In the genomic region with DNA sequence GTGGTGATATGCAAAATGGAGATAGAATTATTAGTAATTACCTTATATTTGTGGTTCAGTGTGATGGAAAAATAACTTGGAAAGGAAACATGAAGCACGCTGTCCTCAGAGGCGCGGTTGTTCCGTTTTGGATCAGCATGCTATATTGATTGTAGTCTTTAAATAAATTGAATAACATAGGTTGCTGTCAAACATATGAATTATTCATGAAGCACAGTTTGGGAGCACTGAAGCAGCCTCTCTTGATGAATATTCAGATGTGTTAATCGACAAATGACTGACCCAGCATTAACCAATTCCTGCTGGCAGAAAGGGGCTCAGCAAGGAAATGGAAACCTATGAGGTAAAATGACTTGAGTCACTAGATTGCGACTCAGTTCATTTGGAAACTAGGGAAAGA, we compare ENCODE assay signal across 44 mouse cellular contexts. TPM values are rescaled to one million over a fixed set of nuclear protein-coding genes. Genes with fewer than 3 reads are reported as not detected.
DNase-seq lines count a peak whose midpoint lies in the region; ATAC-seq and TF ChIP-seq lines count a peak whose summit lies in the region.
"Had no signal": no experiment of that assay in that cellular context is flagged by ENCODE, and none has a peak within 500 bp of the region (broad histone marks: within the 10 kb centered on the region; RNA-seq: fewer than 3 reads in every experiment).

No protein-coding gene starts in this region.

- H3K4me1 ChIP-seq in embryonic facial prominence, embryonic 14.5 days (ENCODE audit: control insufficient read depth, insufficient read depth, low read length), result no peaks in the 10 kb centered on the region
- no peaks in the 10 kb centered on the region for H3K4me1 ChIP-seq in embryonic facial prominence, embryonic 10.5 days
- H3K4me1 ChIP-seq in midbrain, embryonic 13.5 days (replicated peaks), result peaks cover 6% of the 10 kb centered on the region
- no peaks in the 10 kb centered on the region for H3K4me1 ChIP-seq in midbrain, embryonic 11.5 days (ENCODE audit: control insufficient read depth, insufficient read depth, low read length)
- peaks cover 4% of the 10 kb centered on the region for H3K4me1 ChIP-seq in forebrain, embryonic 13.5 days
- H3K4me1 ChIP-seq in midbrain, postnatal 0 days (ENCODE audit: insufficient read depth, low read length), result no peaks in the 10 kb centered on the region
- H3K4me1 ChIP-seq: hindbrain, embryonic 15.5 days; intestine, embryonic 15.5 days; limb, embryonic 13.5 days; lung, embryonic 15.5 days had no signal

- no peak for ATAC-seq in embryonic facial prominence, embryonic 14.5 days (ENCODE audit: low read depth)
- 0 out of 2 replicates have a peak, but pooled peaks have one; percentile 40 for ATAC-seq in midbrain, embryonic 13.5 days
- ATAC-seq in midbrain, embryonic 11.5 days (ENCODE audit: low FRiP score), result no peak
- ATAC-seq in forebrain, embryonic 13.5 days, result peak; percentile 82
- ATAC-seq in midbrain, postnatal 0 days (ENCODE audit: low FRiP score), result no peak
- ATAC-seq: activated CD4-positive, CD25-positive, alpha-beta regulatory T cell, adult 4 months; intestine, embryonic 15.5 days had no signal

- peak; percentile 5 for DNase-seq in embryonic facial prominence, embryonic 14.5 days (ENCODE audit: low spot score)
- DNase-seq in embryonic facial prominence, embryonic 10.5 days (ENCODE audit: low spot score), result no peak
- no peak for DNase-seq in midbrain, embryonic 11.5 days (ENCODE audit: low spot score, missing footprints)
- DNase-seq in midbrain, postnatal 0 days (ENCODE audit: low spot score), result peak; percentile 9
- no peak for DNase-seq in left cerebral cortex, adult 8-10 months (ENCODE audit: low spot score in 2 of 2)
- DNase-seq: adrenal gland, adult 8-10 months; cerebellum, adult 8-10 months; cerebellum, postnatal 25 days; heart, postnatal 14 days; kidney, adult 2 months; kidney, postnatal 36 days; lung, postnatal 36 days; retina, postnatal 1 day; right cerebral cortex, postnatal 14 days; thymus, postnatal 14 days had no signal

- H3K27me3 ChIP-seq in embryonic facial prominence, embryonic 14.5 days (replicated peaks; ENCODE audit: control insufficient read depth, insufficient read depth, low read length), result no peaks in the 10 kb centered on the region
- H3K27me3 ChIP-seq in embryonic facial prominence, embryonic 10.5 days (replicated peaks; ENCODE audit: low read depth, poor library complexity, severe bottlenecking), result no peaks in the 10 kb centered on the region
- no peaks in the 10 kb centered on the region for H3K27me3 ChIP-seq in midbrain, embryonic 13.5 days
- no peaks in the 10 kb centered on the region for H3K27me3 ChIP-seq in midbrain, embryonic 11.5 days (ENCODE audit: control insufficient read depth, insufficient read depth, low read length)
- H3K27me3 ChIP-seq in forebrain, embryonic 13.5 days, result no peaks in the 10 kb centered on the region
- H3K27me3 ChIP-seq in midbrain, postnatal 0 days (ENCODE audit: insufficient read depth, low read length), result no peaks in the 10 kb centered on the region
- H3K27me3 ChIP-seq: CH12.LX; hindbrain, embryonic 15.5 days; intestine, embryonic 15.5 days; limb, embryonic 13.5 days; lung, embryonic 15.5 days had no signal

- no peak overlapping the region for H3K9ac ChIP-seq in embryonic facial prominence, embryonic 14.5 days (ENCODE audit: low read depth, low read length)
- H3K9ac ChIP-seq in midbrain, embryonic 13.5 days (replicated peaks), result no peak overlapping the region
- H3K9ac ChIP-seq in midbrain, embryonic 11.5 days (ENCODE audit: low read length), result no peak overlapping the region
- H3K9ac ChIP-seq in forebrain, embryonic 13.5 days, result no peak overlapping the region
- H3K9ac ChIP-seq in midbrain, postnatal 0 days (replicated peaks; ENCODE audit: low read length, poor library complexity, severe bottlenecking), result no peak overlapping the region
- H3K9ac ChIP-seq: hindbrain, embryonic 15.5 days; intestine, embryonic 15.5 days; limb, embryonic 13.5 days; lung, embryonic 15.5 days had no signal

- no peak overlapping the region for H3K27ac ChIP-seq in embryonic facial prominence, embryonic 14.5 days (replicated peaks; ENCODE audit: low read depth, low read length)
- H3K27ac ChIP-seq in embryonic facial prominence, embryonic 10.5 days (replicated peaks), result no peak overlapping the region
- no peak overlapping the region for H3K27ac ChIP-seq in midbrain, embryonic 13.5 days
- no peak overlapping the region for H3K27ac ChIP-seq in midbrain, embryonic 11.5 days (ENCODE audit: low read depth, low read length)
- no peak overlapping the region for H3K27ac ChIP-seq in forebrain, embryonic 13.5 days
- no peak overlapping the region for H3K27ac ChIP-seq in midbrain, postnatal 0 days (ENCODE audit: low read depth, low read length)
- H3K27ac ChIP-seq: hindbrain, embryonic 15.5 days; intestine, embryonic 15.5 days; layer of hippocampus, adult 2 months; left cerebral cortex, adult 2 months; limb, embryonic 13.5 days; lung, embryonic 15.5 days had no signal

- no peak overlapping the region for H3K4me3 ChIP-seq in embryonic facial prominence, embryonic 14.5 days (ENCODE audit: low read depth, low read length)
- no peak overlapping the region for H3K4me3 ChIP-seq in embryonic facial prominence, embryonic 10.5 days
- no peak overlapping the region for H3K4me3 ChIP-seq in midbrain, embryonic 13.5 days (replicated peaks)
- H3K4me3 ChIP-seq in midbrain, embryonic 11.5 days (ENCODE audit: low read depth, low read length), result no peak overlapping the region
- H3K4me3 ChIP-seq in forebrain, embryonic 13.5 days, result no peak overlapping the region
- H3K4me3 ChIP-seq in midbrain, postnatal 0 days (ENCODE audit: low read depth, low read length), result no peak overlapping the region
- H3K4me3 ChIP-seq: hindbrain, embryonic 15.5 days; intestine, embryonic 15.5 days; layer of hippocampus, adult 2 months; left cerebral cortex, adult 2 months; limb, embryonic 13.5 days; lung, embryonic 15.5 days had no signal

- WGBS in embryonic facial prominence, embryonic 14.5 days, result 75% methylated on average over 6 of the region's 6 CpGs
- 79% methylated on average over 6 of the region's 6 CpGs for WGBS in embryonic facial prominence, embryonic 10.5 days
- 60% methylated on average over 6 of the region's 6 CpGs for WGBS in midbrain, embryonic 13.5 days
- WGBS in midbrain, embryonic 11.5 days, result 71% methylated on average over 6 of the region's 6 CpGs
- 50% methylated on average over 6 of the region's 6 CpGs for WGBS in forebrain, embryonic 13.5 days
- WGBS in midbrain, postnatal 0 days, result 45% methylated on average over 6 of the region's 6 CpGs

- no peak overlapping the region for H3K4me2 ChIP-seq in embryonic facial prominence, embryonic 14.5 days (ENCODE audit: low read depth, low read length)
- H3K4me2 ChIP-seq in midbrain, embryonic 13.5 days (replicated peaks), result no peak overlapping the region
- no peak overlapping the region for H3K4me2 ChIP-seq in midbrain, embryonic 11.5 days
- H3K4me2 ChIP-seq in forebrain, embryonic 13.5 days, result no peak overlapping the region
- no peak overlapping the region for H3K4me2 ChIP-seq in midbrain, postnatal 0 days (ENCODE audit: low read depth, low read length, poor library complexity, severe bottlenecking)
- H3K4me2 ChIP-seq: hindbrain, embryonic 15.5 days; intestine, embryonic 15.5 days; limb, embryonic 13.5 days; liver, embryonic 11.5 days; lung, embryonic 15.5 days had no signal

- no peaks in the 10 kb centered on the region for H3K36me3 ChIP-seq in embryonic facial prominence, embryonic 14.5 days (ENCODE audit: control insufficient read depth, insufficient read depth, low read length)
- H3K36me3 ChIP-seq in embryonic facial prominence, embryonic 10.5 days (replicated peaks), result no peaks in the 10 kb centered on the region
- H3K36me3 ChIP-seq in midbrain, embryonic 13.5 days, result no peaks in the 10 kb centered on the region
- no peaks in the 10 kb centered on the region for H3K36me3 ChIP-seq in midbrain, embryonic 11.5 days (ENCODE audit: control insufficient read depth, insufficient read depth, low read length)
- no peaks in the 10 kb centered on the region for H3K36me3 ChIP-seq in forebrain, embryonic 13.5 days (ENCODE audit: poor library complexity, severe bottlenecking)
- H3K36me3 ChIP-seq in midbrain, postnatal 0 days (ENCODE audit: insufficient read depth, low read length), result no peaks in the 10 kb centered on the region
- H3K36me3 ChIP-seq: hindbrain, embryonic 15.5 days; intestine, embryonic 15.5 days; limb, embryonic 13.5 days; lung, embryonic 15.5 days had no signal

- no peaks in the 10 kb centered on the region for H3K9me3 ChIP-seq in embryonic facial prominence, embryonic 14.5 days (ENCODE audit: control insufficient read depth, low read length)
- H3K9me3 ChIP-seq in embryonic facial prominence, embryonic 10.5 days, result no peaks in the 10 kb centered on the region
- no peaks in the 10 kb centered on the region for H3K9me3 ChIP-seq in midbrain, embryonic 13.5 days
- H3K9me3 ChIP-seq in midbrain, embryonic 11.5 days (ENCODE audit: control insufficient read depth, low read length), result no peaks in the 10 kb centered on the region
- no peaks in the 10 kb centered on the region for H3K9me3 ChIP-seq in forebrain, embryonic 13.5 days (replicated peaks)
- no peaks in the 10 kb centered on the region for H3K9me3 ChIP-seq in midbrain, postnatal 0 days (ENCODE audit: low read length)
- H3K9me3 ChIP-seq: hindbrain, embryonic 15.5 days; intestine, embryonic 15.5 days; lung, embryonic 15.5 days had no signal

- TF ChIP-seq CTCF in midbrain, postnatal 0 days (IDR thresholded peaks at IDR 0.05), result no peak

RNA-seq across cellular contexts. Expression of gene Mier3, which starts 29.8 kb away (rescaled TPM):
- 28.4 and 28.7 TPM in 2 replicates for polyA plus RNA-seq in embryonic facial prominence, embryonic 14.5 days (2014; fragmentation: Nextera tagmentation; extraction: Ambion mirVana)
- polyA plus RNA-seq in embryonic facial prominence, embryonic 10.5 days (2016; fragmentation: Nextera tagmentation; extraction: Ambion mirVana), result 22.1 and 22.2 TPM in 2 replicates
- 19.2 and 21.3 TPM in 2 replicates for polyA plus RNA-seq in midbrain, embryonic 13.5 days (2015; fragmentation: Nextera tagmentation; extraction: Ambion mirVana)
- polyA plus RNA-seq in midbrain, embryonic 11.5 days (2014; fragmentation: Nextera tagmentation; extraction: Ambion mirVana), result 25.6 and 29.9 TPM in 2 replicates
- polyA plus RNA-seq in forebrain, embryonic 13.5 days (2015; fragmentation: Nextera tagmentation; extraction: Ambion mirVana), result 19.8 and 21.4 TPM in 2 replicates
- 29.2 and 32.6 TPM in 2 replicates for total RNA-seq in midbrain, postnatal 0 days (2014; rRNA removed)
- polyA plus RNA-seq in midbrain, postnatal 0 days (2015; fragmentation: Nextera tagmentation; extraction: Ambion mirVana), result 13.6 and 14.6 TPM in 2 replicates
- total RNA-seq in left cerebral cortex, adult 8-10 months (2022), result 10 to 100 TPM; 27.9 to 32.1 (median 30.4) TPM

RNA-seq across cellular contexts. Expression of gene Gm10198, which starts 58.4 kb away (rescaled TPM):
- not detected in 2 replicates for polyA plus RNA-seq in embryonic facial prominence, embryonic 14.5 days (2014; fragmentation: Nextera tagmentation; extraction: Ambion mirVana)
- not detected in 2 replicates for polyA plus RNA-seq in embryonic facial prominence, embryonic 10.5 days (2016; fragmentation: Nextera tagmentation; extraction: Ambion mirVana)
- not detected in 2 replicates for polyA plus RNA-seq in midbrain, embryonic 13.5 days (2015; fragmentation: Nextera tagmentation; extraction: Ambion mirVana)
- polyA plus RNA-seq in midbrain, embryonic 11.5 days (2014; fragmentation: Nextera tagmentation; extraction: Ambion mirVana), result not detected in 2 replicates
- polyA plus RNA-seq in forebrain, embryonic 13.5 days (2015; fragmentation: Nextera tagmentation; extraction: Ambion mirVana), result not detected in 2 replicates
- not detected in 2 replicates for total RNA-seq in midbrain, postnatal 0 days (2014; rRNA removed)
- polyA plus RNA-seq in midbrain, postnatal 0 days (2015; fragmentation: Nextera tagmentation; extraction: Ambion mirVana), result not detected in 2 replicates
- not detected for total RNA-seq in left cerebral cortex, adult 8-10 months (2022)
- total RNA-seq: adrenal gland, adult 8-10 months; adrenal gland, postnatal 4 days; CH12.LX; ES-E14; gastrocnemius, adult 8-10 months; gastrocnemius, postnatal 4 days; heart, adult 8-10 months; heart, postnatal 14 days; layer of hippocampus, adult 2 months; layer of hippocampus, postnatal 14 days; left cerebral cortex, adult 2 months; left cerebral cortex, postnatal 36 days; megakaryocyte, adult 5-6 weeks had no signal
- polyA plus RNA-seq: activated CD4-positive, CD25-positive, alpha-beta regulatory T cell, adult 4 months; C2C12; embryonic facial prominence, embryonic 11.5 days; heart, embryonic 14.5 days; hindbrain, embryonic 15.5 days; intestine, embryonic 15.5 days; kidney, adult 2 months; kidney, embryonic 16.5 days; limb, embryonic 13.5 days; liver, embryonic 11.5 days; liver, embryonic 16.5 days; lung, embryonic 15.5 days; neural tube, embryonic 14.5 days; small intestine, adult 2 months; stomach, embryonic 14.5 days; testis, adult 2 months; urinary bladder, adult 2 months had no signal

Comparison
In these comparisons a context has a peak if more than half of its experiments do, and no peak if none do; other contexts are left out.
1. ATAC-seq: peak in midbrain, embryonic 13.5 days (single experiment) and forebrain, embryonic 13.5 days (single experiment); none in embryonic facial prominence, embryonic 14.5 days (single experiment), midbrain, embryonic 11.5 days (single experiment) and midbrain, postnatal 0 days (single experiment).
2. DNase-seq: peak in embryonic facial prominence, embryonic 14.5 days (single experiment) and midbrain, postnatal 0 days (single experiment); none in embryonic facial prominence, embryonic 10.5 days (single experiment), midbrain, embryonic 11.5 days (single experiment) and left cerebral cortex, adult 8-10 months (0 of 2).